Mouse (Mus musculus): ENCODE measurements around the gene Gtpbp1.

Gtpbp1 gene

GRCm38 (mm10) chr15:79753873-79754272 is 63.2 kb downstream of the Gtpbp1 start:
- no peak for DNase-seq (ENCODE audit: low spot score)

DNA sequence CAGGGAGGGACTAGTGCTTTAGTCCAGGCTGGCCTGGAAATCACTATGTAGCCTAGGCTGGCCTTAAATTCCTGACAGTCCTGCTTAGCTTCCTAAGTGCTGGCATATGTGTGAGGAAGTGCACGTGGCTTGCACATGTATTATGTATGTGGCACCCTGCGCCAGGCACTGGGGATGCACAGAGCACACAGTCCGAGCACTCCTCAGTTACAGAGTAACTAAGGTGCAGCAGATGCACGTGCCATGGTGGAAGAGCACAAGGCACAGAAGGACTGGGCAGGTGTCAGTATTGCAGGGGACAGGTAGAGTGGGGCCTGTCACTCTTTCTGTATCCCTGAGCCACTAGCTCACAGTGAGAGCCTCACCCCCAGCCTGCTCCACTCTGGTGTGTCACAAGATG is 64.5 kb downstream of the Gtpbp1 start:
- no peak for DNase-seq (ENCODE audit: low spot score)

DNA sequence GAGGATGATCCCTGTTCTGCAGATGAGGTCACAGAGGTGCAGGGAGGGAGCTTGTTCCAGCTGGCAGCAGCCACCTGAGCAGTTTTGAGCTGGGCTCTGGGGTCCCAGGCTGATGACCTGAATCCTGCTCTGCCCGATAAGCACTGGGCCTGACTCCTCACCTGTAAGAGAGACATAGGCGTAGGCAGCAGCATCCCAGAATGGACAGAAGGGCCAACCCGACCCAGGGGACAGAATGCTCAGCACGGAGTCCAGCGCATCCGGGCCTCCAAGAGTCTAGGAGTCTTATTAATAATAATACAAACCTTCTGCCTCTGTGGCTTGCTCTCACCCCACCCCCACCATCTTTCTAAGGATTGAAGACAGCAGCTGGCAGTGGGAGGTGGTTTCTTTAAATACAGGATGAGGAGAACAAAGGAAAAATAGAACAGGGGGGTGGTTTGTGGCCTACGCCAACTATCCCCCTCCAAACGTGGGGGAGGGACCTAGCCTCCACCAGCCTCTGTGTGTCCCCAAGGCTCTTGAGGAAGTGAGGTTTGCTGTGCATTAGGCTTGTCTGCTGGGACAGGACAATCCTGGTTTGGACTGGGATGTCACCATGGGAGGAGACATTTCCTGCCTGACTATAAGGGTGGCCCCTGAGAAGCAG is 65.5 kb downstream of the Gtpbp1 start:
- no peak for DNase-seq (ENCODE audit: low spot score)

DNA sequence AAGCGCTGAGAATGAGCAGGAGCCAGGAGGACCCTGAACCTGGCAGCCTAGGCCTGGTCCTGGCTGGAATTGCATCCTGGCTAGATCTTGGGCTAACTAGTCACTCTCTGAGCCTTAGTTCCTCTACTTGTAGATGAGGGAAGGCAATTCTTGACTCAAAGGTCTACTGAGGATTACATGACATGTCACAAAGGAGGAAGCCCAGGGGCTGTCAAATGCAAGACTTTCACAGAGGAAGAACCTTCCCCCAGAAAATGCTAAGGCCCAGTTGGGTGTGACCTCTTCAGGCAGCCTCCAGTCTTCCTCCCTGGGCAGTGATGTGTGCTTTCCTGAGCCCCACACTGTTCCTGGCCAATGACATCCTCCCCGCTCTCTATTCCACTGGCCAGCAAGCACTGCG is 66.5 kb downstream of the Gtpbp1 start:
- DNase-seq (ENCODE audit: low spot score) = no peak

DNA sequence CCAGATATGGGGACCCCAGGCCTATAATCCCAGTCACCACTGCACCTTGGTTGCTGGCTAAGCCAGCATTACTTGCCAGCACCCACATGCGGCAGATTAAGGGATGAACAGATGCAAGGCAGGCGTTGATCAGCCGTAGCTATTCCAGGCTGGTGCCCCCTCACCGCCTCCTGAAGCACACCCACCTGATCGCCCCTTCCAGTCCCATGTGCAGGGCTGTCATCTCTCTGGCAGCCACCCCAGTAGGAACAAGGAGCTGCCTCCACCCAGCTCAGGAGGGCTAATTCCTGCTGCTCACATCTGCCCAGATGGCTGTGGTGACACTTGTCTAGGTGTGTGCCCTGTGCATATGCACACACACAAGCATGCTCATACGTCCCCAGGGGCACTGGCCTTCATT is 70.3 kb downstream of the Gtpbp1 start:
- no peak for DNase-seq (ENCODE audit: low spot score)

- DNase-seq (ENCODE audit: low spot score) = no peak
Observed at GRCm38 (mm10) chr15:79763001-79763400, 72.4 kb downstream of the Gtpbp1 start.

GRCm38 (mm10) chr15:79763601-79764246 is 73.1 kb downstream of the Gtpbp1 start:
- peak; percentile 46 for DNase-seq (ENCODE audit: low spot score)

- no peak for DNase-seq (ENCODE audit: low spot score)
Observed at GRCm38 (mm10) chr15:79764539-79765267, 74.1 kb downstream of the Gtpbp1 start.

DNA sequence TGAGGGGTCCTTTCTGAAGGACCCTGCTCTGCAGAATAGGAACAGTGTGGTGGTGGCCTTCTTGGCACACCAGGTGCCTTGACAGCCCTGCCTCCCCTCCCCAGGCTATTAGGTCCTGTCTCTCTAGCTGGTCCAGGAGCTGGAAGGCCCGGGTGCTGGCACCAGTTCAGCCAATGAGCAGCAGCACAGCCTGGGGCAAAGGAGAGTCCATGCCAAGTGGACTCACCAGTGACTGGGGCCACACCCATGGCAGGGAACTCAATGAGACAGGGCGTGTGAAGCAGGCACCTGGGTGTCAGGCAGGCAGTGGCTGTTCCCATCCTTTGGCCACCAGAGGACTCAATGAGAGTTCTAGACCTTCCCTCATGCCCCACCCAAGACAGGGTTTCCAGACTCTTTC is 74.7 kb downstream of the Gtpbp1 start:
- DNase-seq (ENCODE audit: low spot score) = no peak

DNA sequence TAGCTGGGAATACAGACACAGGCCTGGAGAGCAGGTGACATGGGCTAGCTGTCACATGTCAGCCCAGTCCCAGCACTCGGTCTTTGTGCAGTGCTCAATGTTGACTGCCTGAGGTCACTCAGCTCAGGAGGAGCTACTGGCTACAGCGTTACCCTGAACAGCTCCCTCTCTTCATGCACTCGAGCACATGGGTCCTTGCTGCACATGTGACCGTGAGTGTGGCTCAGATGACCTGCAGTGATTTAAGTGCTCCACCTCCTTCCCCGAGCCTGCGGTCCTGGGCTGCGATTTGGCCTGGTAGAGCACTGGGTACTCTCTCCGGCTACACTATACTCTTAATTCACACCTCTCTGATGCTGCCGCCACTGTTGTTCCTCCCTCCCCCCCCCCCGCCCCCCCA is 75.5 kb downstream of the Gtpbp1 start:
- no peak for DNase-seq (ENCODE audit: low spot score)

- DNase-seq (ENCODE audit: low spot score) = no peak
Observed at GRCm38 (mm10) chr15:79766586-79767071, 76.0 kb downstream of the Gtpbp1 start.

DNA sequence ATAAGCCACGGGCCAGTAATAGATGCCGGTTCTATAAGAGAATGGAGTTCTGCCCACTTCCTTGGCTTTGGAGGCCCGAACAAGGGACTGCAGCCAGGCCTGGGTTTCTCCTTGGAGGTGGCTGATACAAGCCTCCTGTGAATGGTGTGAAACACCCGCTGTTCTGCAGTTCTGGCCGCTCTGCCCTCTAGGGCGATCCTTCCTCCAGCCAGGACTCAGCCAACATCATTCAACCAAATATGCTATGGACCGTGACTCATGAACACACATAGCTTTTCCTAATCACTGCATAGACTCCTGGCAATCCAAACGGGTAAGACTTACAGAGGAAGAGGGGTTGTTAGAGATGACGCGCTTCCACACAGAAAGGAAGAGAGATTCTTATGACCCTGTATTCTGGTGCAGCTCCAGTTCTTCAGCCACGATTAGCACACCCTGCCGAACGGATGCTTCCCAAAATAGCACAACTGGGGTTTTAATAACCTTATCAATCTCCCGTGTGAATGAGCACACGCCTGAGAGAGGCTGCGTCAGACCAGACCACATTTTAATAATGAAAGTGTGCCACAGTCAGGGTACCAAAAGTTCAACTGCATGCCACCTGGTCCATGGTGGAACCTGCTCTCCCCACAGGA is 76.8 kb downstream of the Gtpbp1 start:
- no peak for DNase-seq (ENCODE audit: low spot score)

GRCm38 (mm10) chr15:79768302-79768701 is 77.7 kb downstream of the Gtpbp1 start:
- DNase-seq (ENCODE audit: low spot score) = no peak

- DNase-seq (ENCODE audit: low spot score) = no peak
Observed at GRCm38 (mm10) chr15:79770629-79771240, 80.1 kb downstream of the Gtpbp1 start.
